Mouse (Mus musculus) limb, embryonic 12.5 days (tissue): ENCODE results near the gene Klhl26. TPM values are rescaled to one million over a fixed set of nuclear protein-coding genes. Genes with fewer than 3 reads are reported as not detected.

Experiments used
- ATAC-seq: fragments of 200-750 bp; cut with Nextera tagmentation; 2 replicates; pipeline ENCODE4 v1.8.0; 2017; ENCODE audit warnings: low read depth, moderate TSS enrichment; ENCODE audit not compliant: insufficient number of reproducible peaks, insufficient read depth, low FRiP score, low TSS enrichment
- H3K27ac ChIP-seq: fragments of 300-500 bp; sonication (generic); 2 replicates; pipeline ENCODE4 v1.5.1; 2016; ENCODE audit warnings: mild to moderate bottlenecking, moderate library complexity
- H3K27me3 ChIP-seq: fragments of 300-500 bp; sonication (generic); 2 replicates; pipeline ENCODE4 v1.6.1; 2016; ENCODE audit warnings: mild to moderate bottlenecking, moderate library complexity
- H3K36me3 ChIP-seq: fragments of 300-500 bp; sonication (generic); 2 replicates; pipeline ENCODE4 v1.6.1; 2016; ENCODE audit warnings: mild to moderate bottlenecking, moderate library complexity
- H3K4me1 ChIP-seq: fragments of 300-500 bp; sonication (generic); replicated peaks from 2 replicates; pipeline ENCODE4 v1.6.1; 2016
- H3K4me2 ChIP-seq: fragments of 300-500 bp; sonication (generic); 2 replicates; pipeline ENCODE4 v1.6.1; 2016; ENCODE audit warnings: mild to moderate bottlenecking, moderate library complexity
- H3K4me3 ChIP-seq: fragments of 300-500 bp; sonication (generic); replicated peaks from 2 replicates; pipeline ENCODE4 v1.5.1; 2016; ENCODE audit warnings: mild to moderate bottlenecking
- H3K9ac ChIP-seq: fragments of 300-500 bp; sonication (generic); replicated peaks from 2 replicates; pipeline ENCODE4 v1.6.1; 2016; ENCODE audit warnings: mild to moderate bottlenecking, moderate library complexity
- H3K9me3 ChIP-seq: fragments of 300-500 bp; sonication (generic); 2 replicates; pipeline ENCODE4 v1.6.1; 2016; ENCODE audit warnings: mild to moderate bottlenecking, moderate library complexity
- WGBS: fragments of 180-500 bp; shearing (Covaris S2); methylation state at CpG from one replicate; pipeline ENCODE4 v1.1.7; 2016; 5-methylcytosine and 5-hydroxymethylcytosine counted together
- polyA plus RNA-seq: library from polyadenylated mRNA; unstranded; fragments of >200 nt; fragmentation: Nextera tagmentation; extraction: Ambion mirVana; gene quantifications from 2 replicates; pipeline ENCODE4 v1.2.1, GENCODE M21; 2016

Klhl26 gene
- polyA plus RNA-seq, 1 experiment from 2014 or later: 26.8 TPM

DNA sequence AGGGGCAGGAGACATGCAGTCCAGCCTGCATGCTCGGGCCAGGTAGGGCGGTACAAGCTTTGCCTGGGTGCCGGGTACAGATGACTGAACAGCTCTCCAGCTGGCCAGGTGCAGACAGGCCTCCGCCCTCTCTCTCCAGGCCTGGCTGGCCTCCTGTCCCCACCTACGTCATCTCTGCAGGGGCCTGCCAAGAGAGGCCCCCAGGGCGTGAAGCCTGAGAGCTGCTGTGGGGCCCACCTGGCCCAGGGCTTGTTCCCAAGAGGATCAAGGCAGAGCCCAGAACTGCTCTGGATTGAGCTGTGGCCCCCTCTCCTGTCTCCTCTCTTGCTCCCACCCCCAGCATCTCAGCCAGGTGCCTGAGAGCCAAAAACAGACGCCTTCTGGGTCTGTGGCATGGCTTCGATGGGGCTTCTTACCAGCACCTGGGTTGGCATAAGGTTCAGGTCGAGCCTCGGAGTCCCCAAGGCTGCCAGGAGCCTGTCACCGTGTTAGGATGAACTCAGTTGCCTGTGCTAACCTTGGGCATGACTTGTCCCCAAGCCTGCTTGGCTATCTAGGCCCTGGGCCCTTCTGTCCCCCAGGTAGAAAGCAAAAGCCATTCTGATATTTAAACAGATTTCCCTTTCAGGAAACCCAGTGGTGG, 70.2 kb downstream of the Klhl26 start:
- WGBS: 64% methylated on average over 11 of the region's 11 CpGs
- no peak overlapping the region for H3K4me3 ChIP-seq
- H3K27ac ChIP-seq: 0 out of 2 replicates have a peak overlapping the region, but pooled peaks have one; percentile 35
- peak overlapping the region; percentile 35 for H3K9ac ChIP-seq
- H3K27me3 ChIP-seq: no peaks in the 10 kb centered on the region
- no peak for ATAC-seq
- H3K4me1 ChIP-seq: peaks cover 38% of the 10 kb centered on the region
- no peaks in the 10 kb centered on the region for H3K9me3 ChIP-seq
- H3K4me2 ChIP-seq: no peak overlapping the region
- H3K36me3 ChIP-seq: peaks cover 17% of the 10 kb centered on the region

DNA sequence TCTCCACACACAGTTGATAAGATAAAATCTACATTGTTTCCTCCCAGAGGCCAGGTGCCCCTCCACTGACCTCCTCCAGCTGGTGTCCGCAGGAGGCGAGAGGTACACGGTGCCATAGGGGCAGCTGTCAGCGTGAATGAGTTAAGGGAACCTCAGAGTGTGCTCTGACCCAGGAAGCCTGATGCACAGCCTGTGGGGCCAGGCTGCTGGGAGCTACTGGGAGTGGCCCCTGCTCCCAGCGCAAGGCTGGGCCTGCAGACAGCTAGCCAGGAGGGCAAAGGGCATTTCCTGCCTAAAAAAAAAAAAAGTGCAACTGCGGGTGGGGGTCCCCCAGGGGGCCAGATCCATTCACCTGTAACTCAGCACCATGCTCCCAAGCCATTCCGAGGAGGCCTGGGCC, 71.6 kb downstream of the Klhl26 start:
- no peaks in the 10 kb centered on the region for H3K27me3 ChIP-seq
- 42% methylated on average over 7 of the region's 7 CpGs for WGBS
- H3K4me2 ChIP-seq: no peak overlapping the region
- H3K4me3 ChIP-seq: no peak overlapping the region
- H3K27ac ChIP-seq: no peak overlapping the region
- H3K9ac ChIP-seq: no peak overlapping the region
- peaks cover 23% of the 10 kb centered on the region for H3K36me3 ChIP-seq
- no peaks in the 10 kb centered on the region for H3K9me3 ChIP-seq
- peaks cover 38% of the 10 kb centered on the region for H3K4me1 ChIP-seq
- no peak for ATAC-seq

- H3K4me1 ChIP-seq: peaks cover 32% of the 10 kb centered on the region
- H3K9ac ChIP-seq: no peak overlapping the region
- ATAC-seq: no peak
- H3K27ac ChIP-seq: no peak overlapping the region
- H3K4me2 ChIP-seq: no peak overlapping the region
- WGBS: 93% methylated on average over 3 of the region's 3 CpGs
- peaks cover 29% of the 10 kb centered on the region for H3K36me3 ChIP-seq
- no peaks in the 10 kb centered on the region for H3K27me3 ChIP-seq
- no peaks in the 10 kb centered on the region for H3K9me3 ChIP-seq
- H3K4me3 ChIP-seq: no peak overlapping the region
Observed at GRCm38 (mm10) chr8:70404212-70404611, 72.6 kb downstream of the Klhl26 start.

Other genes with a start within 250 kb of the Klhl26 start
- gene Sugp2, start 242.7 kb downstream of the Klhl26 start, polyA plus RNA-seq: 48.3 and 50.7 TPM in 2 replicates
- gene Armc6, start 242.5 kb downstream of the Klhl26 start, polyA plus RNA-seq: 22.5 and 26.4 TPM in 2 replicates
- gene Homer3, start 194.1 kb downstream of the Klhl26 start, polyA plus RNA-seq: 88.9 and 92.6 TPM in 2 replicates
- gene Ddx49, start 174.5 kb downstream of the Klhl26 start, polyA plus RNA-seq: 52.0 and 54.9 TPM in 2 replicates
- 269 and 288 TPM in 2 replicates for gene Cope, start 174.4 kb downstream of the Klhl26 start, polyA plus RNA-seq
- 7.9 and 8.8 TPM in 2 replicates for gene Cers1, start 161.2 kb downstream of the Klhl26 start, polyA plus RNA-seq
- 3.7 and 4.2 TPM in 2 replicates for gene Gdf1, start 147.2 kb downstream of the Klhl26 start, polyA plus RNA-seq
- 32.5 and 34.3 TPM in 2 replicates for gene Upf1, start 123.7 kb downstream of the Klhl26 start, polyA plus RNA-seq
- gene Comp, start 103.4 kb downstream of the Klhl26 start, polyA plus RNA-seq: 2.8 and 5.8 TPM in 2 replicates
- 18.4 and 24.8 TPM in 2 replicates for gene Crtc1, start 37.4 kb downstream of the Klhl26 start, polyA plus RNA-seq
- 17.5 and 22.1 TPM in 2 replicates for gene Tmem59l, start 10.4 kb upstream of the Klhl26 start, polyA plus RNA-seq
- 82.4 and 105 TPM in 2 replicates for gene Crlf1, start 16.2 kb upstream of the Klhl26 start, polyA plus RNA-seq
- 142 and 151 TPM in 2 replicates for gene Rex1bd, start 29.8 kb upstream of the Klhl26 start, polyA plus RNA-seq
- gene Uba52, start 33.8 kb upstream of the Klhl26 start, polyA plus RNA-seq: 882 and 891 TPM in 2 replicates
- gene Fkbp8, start 50.8 kb upstream of the Klhl26 start, polyA plus RNA-seq: 280 and 286 TPM in 2 replicates
- 50.3 and 50.7 TPM in 2 replicates for gene Kxd1, start 51.0 kb upstream of the Klhl26 start, polyA plus RNA-seq
- gene Ell, start 62.5 kb upstream of the Klhl26 start, polyA plus RNA-seq: 18.7 and 21.2 TPM in 2 replicates
- 177 and 180 TPM in 2 replicates for gene Isyna1, start 117.4 kb upstream of the Klhl26 start, polyA plus RNA-seq
- 137 and 151 TPM in 2 replicates for gene Ssbp4, start 131.9 kb upstream of the Klhl26 start, polyA plus RNA-seq
- gene Lrrc25, start 139.2 kb upstream of the Klhl26 start, polyA plus RNA-seq: 0.76 and 1.2 TPM in 2 replicates
- gene Gdf15, start 155.5 kb upstream of the Klhl26 start, polyA plus RNA-seq: 0.15 TPM in 1 of 2 replicates, not detected in the other
- 45.7 and 53.9 TPM in 2 replicates for gene Pgpep1, start 183.4 kb upstream of the Klhl26 start, polyA plus RNA-seq
- gene Lsm4, start 196.3 kb upstream of the Klhl26 start, polyA plus RNA-seq: 335 and 339 TPM in 2 replicates
- 117 and 121 TPM in 2 replicates for gene Jund, start 222.0 kb upstream of the Klhl26 start, polyA plus RNA-seq
- gene Iqcn, start 226.5 kb upstream of the Klhl26 start, polyA plus RNA-seq: not detected in 2 replicates
- gene Gm3336, start 241.6 kb upstream of the Klhl26 start, polyA plus RNA-seq: not detected in 2 replicates
- 0.24 and 0.33 TPM in 2 replicates for gene Pde4c, start 246.8 kb upstream of the Klhl26 start, polyA plus RNA-seq